ENCODE assay signal across 8 mouse cellular contexts in genomic region chr5:148978458-148979165, GRCm38 (mm10). TPM values are rescaled to one million over a fixed set of nuclear protein-coding genes. Genes with fewer than 3 reads are reported as not detected.
DNase-seq lines count a peak whose midpoint lies in the region; ATAC-seq lines count a peak whose summit lies in the region.
"Had no signal": no experiment of that assay in that cellular context is flagged by ENCODE, and none has a peak within 500 bp of the region (broad histone marks: within the 10 kb centered on the region; RNA-seq: fewer than 3 reads in every experiment).

No protein-coding gene starts in this region.

- no peak overlapping the region for H3K9ac ChIP-seq in neural tube, embryonic 11.5 days (ENCODE audit: low read length)
- no peak overlapping the region for H3K9ac ChIP-seq in neural tube, embryonic 15.5 days (replicated peaks)
- no peak overlapping the region for H3K9ac ChIP-seq in intestine, embryonic 15.5 days
- H3K9ac ChIP-seq in liver, embryonic 11.5 days (ENCODE audit: low read depth, low read length): no peak overlapping the region

- H3K9me3 ChIP-seq in neural tube, embryonic 11.5 days (ENCODE audit: control insufficient read depth, low read length): no peaks in the 10 kb centered on the region
- peaks cover under 1% of the 10 kb centered on the region; the same call in 1 of the 2 replicates for H3K9me3 ChIP-seq in neural tube, embryonic 15.5 days (replicated peaks)
- H3K9me3 ChIP-seq in intestine, embryonic 15.5 days: no peaks in the 10 kb centered on the region
- no peaks in the 10 kb centered on the region for H3K9me3 ChIP-seq in liver, embryonic 11.5 days (ENCODE audit: control insufficient read depth, low read length)

- ATAC-seq in neural tube, embryonic 11.5 days (ENCODE audit: insufficient read depth, low FRiP score, low TSS enrichment): no peak
- no peak for ATAC-seq in neural tube, embryonic 15.5 days (ENCODE audit: low FRiP score)
- peak; percentile 82 for ATAC-seq in intestine, embryonic 15.5 days
- ATAC-seq in liver, embryonic 11.5 days (replicated peaks; ENCODE audit: low FRiP score): peak; percentile 50
- ATAC-seq: forebrain, embryonic 14.5 days had no signal

- no peak overlapping the region for H3K27ac ChIP-seq in neural tube, embryonic 11.5 days (ENCODE audit: low read depth, low read length)
- no peak overlapping the region for H3K27ac ChIP-seq in neural tube, embryonic 15.5 days (replicated peaks)
- H3K27ac ChIP-seq in intestine, embryonic 15.5 days: peak overlapping the region; percentile 41
- peak overlapping the region; percentile 84 for H3K27ac ChIP-seq in liver, embryonic 11.5 days (ENCODE audit: low read depth, low read length)

- no peak overlapping the region for H3K4me3 ChIP-seq in neural tube, embryonic 11.5 days (ENCODE audit: low read depth, low read length)
- H3K4me3 ChIP-seq in neural tube, embryonic 15.5 days (replicated peaks): no peak overlapping the region
- H3K4me3 ChIP-seq in intestine, embryonic 15.5 days (replicated peaks): no peak overlapping the region
- H3K4me3 ChIP-seq in liver, embryonic 11.5 days (ENCODE audit: low read depth, low read length): no peak overlapping the region

- no peaks in the 10 kb centered on the region for H3K27me3 ChIP-seq in neural tube, embryonic 11.5 days (ENCODE audit: control insufficient read depth, insufficient read depth, low read length)
- H3K27me3 ChIP-seq in neural tube, embryonic 15.5 days (replicated peaks): no peaks in the 10 kb centered on the region
- H3K27me3 ChIP-seq in intestine, embryonic 15.5 days (replicated peaks): no peaks in the 10 kb centered on the region
- H3K27me3 ChIP-seq in liver, embryonic 11.5 days (replicated peaks; ENCODE audit: control insufficient read depth, insufficient read depth, low read length): no peaks in the 10 kb centered on the region

- no peak overlapping the region for H3K4me2 ChIP-seq in neural tube, embryonic 11.5 days (ENCODE audit: low read depth)
- H3K4me2 ChIP-seq in neural tube, embryonic 15.5 days: no peak overlapping the region
- H3K4me2 ChIP-seq in intestine, embryonic 15.5 days (replicated peaks): peak overlapping the region; percentile 24; the same call in 1 of the 2 replicates
- H3K4me2 ChIP-seq in liver, embryonic 11.5 days: peak overlapping the region; percentile 2

- no peaks in the 10 kb centered on the region for H3K4me1 ChIP-seq in neural tube, embryonic 11.5 days (ENCODE audit: control insufficient read depth, insufficient read depth, low read length)
- H3K4me1 ChIP-seq in neural tube, embryonic 15.5 days: peaks cover 13% of the 10 kb centered on the region
- peaks cover 8% of the 10 kb centered on the region for H3K4me1 ChIP-seq in intestine, embryonic 15.5 days (replicated peaks)
- peaks cover 17% of the 10 kb centered on the region for H3K4me1 ChIP-seq in liver, embryonic 11.5 days (replicated peaks; ENCODE audit: control insufficient read depth, insufficient read depth, low read length)

- no peaks in the 10 kb centered on the region for H3K36me3 ChIP-seq in neural tube, embryonic 11.5 days (ENCODE audit: control insufficient read depth, insufficient read depth, low read length)
- H3K36me3 ChIP-seq in neural tube, embryonic 15.5 days: no peaks in the 10 kb centered on the region
- no peaks in the 10 kb centered on the region for H3K36me3 ChIP-seq in intestine, embryonic 15.5 days
- no peaks in the 10 kb centered on the region for H3K36me3 ChIP-seq in liver, embryonic 11.5 days (ENCODE audit: control insufficient read depth, insufficient read depth, low read length)

- 73% methylated on average over 18 of the region's 18 CpGs for WGBS in neural tube, embryonic 11.5 days
- 71% methylated on average over 18 of the region's 18 CpGs for WGBS in neural tube, embryonic 15.5 days
- WGBS in intestine, embryonic 15.5 days: 49% methylated on average over 18 of the region's 18 CpGs
- 61% methylated on average over 18 of the region's 18 CpGs for WGBS in liver, embryonic 11.5 days

- DNase-seq in neural tube, embryonic 11.5 days (ENCODE audit: low spot score): peak; percentile 9
- no peak for DNase-seq in liver, embryonic 11.5 days (ENCODE audit: low spot score)
- peak; percentile 87 for DNase-seq in yolk sac, embryonic 10.5 days (ENCODE audit: low spot score)
- no peak for DNase-seq in layer of hippocampus, adult 11-12 months (ENCODE audit: low spot score)
- DNase-seq in layer of hippocampus, adult 9-11 months: no peak

RNA-seq across cellular contexts. Expression of gene Gm42791, which starts 16.3 kb away (rescaled TPM):
- 0.50 and 2.0 TPM in 2 replicates for polyA plus RNA-seq in neural tube, embryonic 11.5 days (2014; fragmentation: Nextera tagmentation; extraction: Ambion mirVana)
- polyA plus RNA-seq in neural tube, embryonic 15.5 days (2015; fragmentation: Nextera tagmentation; extraction: Ambion mirVana): 3.4 and 5.4 TPM in 2 replicates
- polyA plus RNA-seq in intestine, embryonic 15.5 days (2015; fragmentation: Nextera tagmentation; extraction: Ambion mirVana): 0.57 and 2.3 TPM in 2 replicates
- not detected in 2 replicates for polyA plus RNA-seq in liver, embryonic 11.5 days (2014; fragmentation: Nextera tagmentation; extraction: Ambion mirVana)
- polyA plus RNA-seq: forebrain, embryonic 14.5 days had no signal

RNA-seq across cellular contexts. Expression of gene Katnal1, which starts 49.5 kb away (rescaled TPM):
- 23.4 and 34.1 TPM in 2 replicates for polyA plus RNA-seq in neural tube, embryonic 11.5 days (2014; fragmentation: Nextera tagmentation; extraction: Ambion mirVana)
- polyA plus RNA-seq in neural tube, embryonic 15.5 days (2015; fragmentation: Nextera tagmentation; extraction: Ambion mirVana): 33.0 and 35.1 TPM in 2 replicates
- polyA plus RNA-seq in intestine, embryonic 15.5 days (2015; fragmentation: Nextera tagmentation; extraction: Ambion mirVana): 8.1 and 9.5 TPM in 2 replicates
- polyA plus RNA-seq in liver, embryonic 11.5 days (2014; fragmentation: Nextera tagmentation; extraction: Ambion mirVana): 18.9 and 19.5 TPM in 2 replicates

Comparison
In these comparisons a context has a peak if more than half of its experiments do, and no peak if none do; other contexts are left out.
1. ATAC-seq: peak in intestine, embryonic 15.5 days (single experiment) and liver, embryonic 11.5 days (single experiment); none in neural tube, embryonic 11.5 days (single experiment) and neural tube, embryonic 15.5 days (single experiment).
2. DNase-seq: peak in neural tube, embryonic 11.5 days (single experiment) and yolk sac, embryonic 10.5 days (single experiment); none in liver, embryonic 11.5 days (single experiment), layer of hippocampus, adult 11-12 months (single experiment) and layer of hippocampus, adult 9-11 months (single experiment).
3. H3K27ac ChIP-seq: peak in intestine, embryonic 15.5 days (single experiment) and liver, embryonic 11.5 days (single experiment); none in neural tube, embryonic 11.5 days (single experiment) and neural tube, embryonic 15.5 days (single experiment).
4. H3K4me2 ChIP-seq: peak in intestine, embryonic 15.5 days (single experiment) and liver, embryonic 11.5 days (single experiment); none in neural tube, embryonic 11.5 days (single experiment) and neural tube, embryonic 15.5 days (single experiment).